Mouse (Mus musculus) lung, embryonic 16.5 days (tissue): ENCODE data around the gene Dnhd1. TPM values are rescaled to one million over a fixed set of nuclear protein-coding genes. Genes with fewer than 3 reads are reported as not detected.
A peak's percentile ranks its signal among the peaks of the same experiment; 100 is the strongest.
"Not testable (repeated sequence)": the region's sequence is repeated elsewhere in the genome, so short reads cannot be mapped to it uniquely, and the experiment has no call there.

Experiments
- ATAC-seq: fragments of 200-750 bp; cut with Nextera tagmentation; 2 replicates; pipeline ENCODE4 v1.8.0; 2017; ENCODE audit warnings: low read depth, mild to moderate bottlenecking, moderate library complexity
- H3K27ac ChIP-seq: fragments of 300-500 bp; sonication (generic); 2 replicates; pipeline ENCODE4 v1.5.1; 2014; ENCODE audit warnings: mild to moderate bottlenecking, control low read depth, low read length
- H3K27me3 ChIP-seq: fragments of 300-500 bp; sonication (generic); 2 replicates; pipeline ENCODE4 v1.6.1; 2014; ENCODE audit warnings: low read depth, low read length, mixed read lengths; ENCODE audit not compliant: control insufficient read depth, insufficient read depth
- H3K36me3 ChIP-seq: fragments of 300-500 bp; sonication (generic); 2 replicates; pipeline ENCODE4 v1.6.1; 2014; ENCODE audit warnings: low read length; ENCODE audit not compliant: control insufficient read depth, insufficient read depth
- H3K4me1 ChIP-seq: fragments of 300-500 bp; sonication (generic); replicated peaks from 2 replicates; pipeline ENCODE4 v1.6.1; 2014; ENCODE audit warnings: low read length, mixed read lengths; ENCODE audit not compliant: control insufficient read depth, insufficient read depth
- H3K4me2 ChIP-seq: fragments of 300-500 bp; sonication (generic); 2 replicates; pipeline ENCODE4 v1.6.1; 2014; ENCODE audit warnings: low read depth, low read length, control low read depth
- H3K4me3 ChIP-seq: fragments of 300-500 bp; sonication (generic); 2 replicates; pipeline ENCODE4 v1.5.1; 2014; ENCODE audit warnings: mild to moderate bottlenecking, low read length, control low read depth
- H3K9ac ChIP-seq: fragments of 300-500 bp; sonication (generic); 2 replicates; pipeline ENCODE4 v1.6.1; 2014; ENCODE audit warnings: low read length, control low read depth
- H3K9me3 ChIP-seq: fragments of 300-500 bp; sonication (generic); 2 replicates; pipeline ENCODE4 v1.6.1; 2016; ENCODE audit warnings: low read length; ENCODE audit not compliant: control insufficient read depth
- WGBS: fragments of 180-500 bp; shearing (Covaris S2); extraction: QIAGEN DNeasy Blood & Tissue Kit; methylation state at CpG from one replicate; pipeline ENCODE4 v1.1.7; 2014; 5-methylcytosine and 5-hydroxymethylcytosine counted together
- polyA plus RNA-seq: library from polyadenylated mRNA; unstranded; fragments of >200 nt; fragmentation: Nextera tagmentation; extraction: Ambion mirVana; gene quantifications from 2 replicates; pipeline ENCODE4 v1.2.1, GENCODE M21; 2015

Dnhd1 gene
- polyA plus RNA-seq, 1 experiment from 2014 or later, result 0.55 TPM

DNA sequence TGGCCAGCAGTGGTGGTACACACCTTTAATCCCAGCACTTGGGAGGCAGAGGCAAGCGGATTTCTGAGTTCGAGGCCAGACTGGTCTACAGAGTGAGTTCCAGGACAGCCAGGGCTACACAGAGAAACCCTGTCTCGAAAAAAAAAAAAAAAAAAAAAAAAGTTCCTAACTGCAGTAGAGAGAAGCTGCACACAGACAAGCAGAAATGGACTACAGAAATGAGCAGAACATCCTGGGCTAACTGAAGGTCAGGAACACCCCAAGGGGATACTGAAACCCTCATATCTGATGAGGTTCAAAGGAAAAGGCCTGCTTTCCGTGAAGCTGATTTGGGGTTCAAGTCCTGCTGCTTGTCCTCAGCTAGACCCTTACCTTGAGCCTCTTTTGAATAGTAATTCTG is 84.8 kb downstream of the Dnhd1 start:
- H3K9me3 ChIP-seq, ATAC-seq, H3K27me3 ChIP-seq: not testable (repeated sequence)
- peak overlapping the region; percentile 94 for H3K9ac ChIP-seq
- peak overlapping the region; percentile 95 for H3K27ac ChIP-seq
- H3K36me3 ChIP-seq, result peaks cover 30% of the 10 kb centered on the region
- H3K4me2 ChIP-seq, result peak overlapping the region; percentile 68
- H3K4me3 ChIP-seq, result peak overlapping the region; percentile 91
- H3K4me1 ChIP-seq, result peaks cover 30% of the 10 kb centered on the region
- WGBS, result 42% methylated on average over 3 of the region's 4 CpGs

DNA sequence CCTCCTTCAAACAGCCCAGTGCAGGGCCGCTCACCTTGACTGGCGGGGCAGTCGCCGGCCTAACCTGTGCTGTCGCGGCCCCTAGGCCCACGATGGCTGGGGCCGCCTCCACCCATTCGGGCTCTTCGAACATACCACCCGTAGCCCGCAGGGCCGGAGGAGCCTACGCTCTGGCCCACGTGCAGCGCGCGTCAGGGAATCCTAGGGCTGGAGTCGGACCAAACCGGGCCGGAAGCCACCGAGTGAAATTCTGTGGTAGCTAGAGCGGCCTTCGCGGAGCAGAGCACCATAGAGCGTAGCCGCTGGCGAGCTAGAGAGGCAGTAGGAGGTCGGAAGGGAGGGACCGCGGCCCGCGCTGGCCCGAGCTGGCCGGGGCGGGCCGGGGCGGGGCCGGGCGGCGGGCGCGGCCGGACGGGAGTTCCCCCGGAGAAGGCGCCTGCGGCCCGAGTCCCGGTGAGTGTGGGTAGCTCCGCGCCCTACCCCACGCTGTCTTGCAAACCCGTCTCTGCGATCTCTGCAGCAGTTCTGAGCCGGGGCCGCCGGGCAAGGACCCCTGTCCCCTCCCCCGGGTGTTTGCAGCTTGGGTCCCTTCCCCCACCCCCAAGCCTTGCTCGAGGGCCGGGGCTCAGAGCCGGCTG is 85.8 kb downstream of the Dnhd1 start, which contains the start of gene Ilk:
Gene Ilk (plus strand): TSS at position 329 of the 638 bp plus-strand sequence.
- Histone ChIP-seq H3K27me3 (no peaks in the 10 kb centered on the region), H3K9ac (peak within 1 kb of the TSS; percentile 94), H3K27ac (peak within 1 kb of the TSS; percentile 95), H3K36me3 (peaks cover 32% of the 10 kb centered on the region), H3K9me3 (no peaks in the 10 kb centered on the region), H3K4me3 (peak within 1 kb of the TSS; percentile 91), H3K4me1 (peaks cover 30% of the 10 kb centered on the region), H3K4me2 (peak within 1 kb of the TSS; percentile 78)
- ATAC-seq, result peak; percentile 96
- WGBS, result under 1% methylated on average over 48 of the region's 62 CpGs

DNA sequence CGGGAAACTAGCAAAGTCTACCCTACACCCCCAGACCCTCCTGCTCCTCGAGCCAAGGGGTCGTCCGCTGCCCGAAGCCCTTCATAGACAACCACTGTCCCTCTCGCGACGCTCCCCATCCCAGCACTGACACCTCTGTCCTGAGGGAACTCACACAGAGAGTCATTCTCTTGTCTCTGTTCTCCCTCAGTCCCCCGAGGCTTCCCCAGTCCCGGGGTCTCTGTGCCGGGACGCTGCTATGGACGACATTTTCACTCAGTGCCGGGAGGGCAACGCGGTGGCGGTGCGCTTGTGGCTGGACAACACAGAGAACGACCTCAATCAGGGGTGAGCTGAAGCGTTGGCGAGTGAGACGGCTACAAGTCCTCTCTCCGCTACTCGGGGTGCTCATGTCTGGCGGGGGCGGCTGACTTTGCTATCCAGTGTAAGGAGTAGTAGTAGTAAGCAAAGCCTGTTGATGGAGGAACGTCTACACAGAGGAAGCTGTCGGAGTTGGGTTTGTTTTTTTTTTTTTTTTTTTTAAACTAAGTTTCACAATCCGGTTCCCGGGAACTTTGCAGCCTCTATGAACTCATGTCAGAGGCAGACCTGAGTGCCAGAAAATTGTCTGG is 86.4 kb downstream of the Dnhd1 start, which contains the start of gene Rrp8:
Gene Rrp8 (minus strand): TSS at position 475 of the 611 bp plus-strand sequence.
- H3K9ac ChIP-seq, result peak within 1 kb of the TSS; percentile 94
- H3K27me3 ChIP-seq, result no peaks in the 10 kb centered on the region
- peaks cover 30% of the 10 kb centered on the region for H3K4me1 ChIP-seq
- peak within 1 kb of the TSS; percentile 91 for H3K4me3 ChIP-seq
- no peaks in the 10 kb centered on the region for H3K9me3 ChIP-seq
- peaks cover 33% of the 10 kb centered on the region for H3K36me3 ChIP-seq
- peak within 1 kb of the TSS; percentile 78 for H3K4me2 ChIP-seq
- ATAC-seq, result peak; percentile 6; the same call in 1 of the 2 replicates
- peak within 1 kb of the TSS; percentile 98 for H3K27ac ChIP-seq
- under 1% methylated on average over 30 of the region's 30 CpGs for WGBS

DNA sequence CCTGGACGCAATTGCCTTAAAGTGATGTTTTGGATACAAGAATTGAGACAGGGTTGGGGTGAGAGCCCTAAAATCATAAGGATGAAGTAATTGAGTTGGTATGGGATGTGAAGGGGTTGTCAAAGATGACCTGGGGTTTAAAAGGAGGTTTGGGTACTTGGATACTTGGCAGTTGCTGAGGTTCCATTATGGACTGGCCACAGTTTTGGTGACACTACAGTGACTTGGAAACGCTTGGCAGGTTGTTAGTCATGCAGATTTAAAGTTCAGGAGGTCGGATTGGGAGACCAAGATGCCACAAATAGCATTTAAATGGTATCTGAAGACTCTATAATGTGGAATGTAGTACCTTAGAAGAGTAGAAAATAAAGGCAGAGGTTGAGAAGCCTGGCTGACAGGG is 87.0 kb downstream of the Dnhd1 start:
- Histone ChIP-seq H3K4me1 (peaks cover 30% of the 10 kb centered on the region), H3K9me3 (no peaks in the 10 kb centered on the region), H3K27me3 (no peaks in the 10 kb centered on the region), H3K4me3 (peak overlapping the region; percentile 91), H3K27ac (peak overlapping the region; percentile 95), H3K36me3 (peaks cover 37% of the 10 kb centered on the region), H3K4me2 (peak overlapping the region; percentile 78), H3K9ac (peak overlapping the region; percentile 94)
- no peak for ATAC-seq
- 18% methylated on average over 3 of the region's 3 CpGs for WGBS

GRCm38 (mm10) chr7:105738286-105738685 is 87.7 kb downstream of the Dnhd1 start:
- 63% methylated on average over 2 of the region's 2 CpGs for WGBS
- peak overlapping the region; percentile 62 for H3K9ac ChIP-seq
- no peak for ATAC-seq

DNA sequence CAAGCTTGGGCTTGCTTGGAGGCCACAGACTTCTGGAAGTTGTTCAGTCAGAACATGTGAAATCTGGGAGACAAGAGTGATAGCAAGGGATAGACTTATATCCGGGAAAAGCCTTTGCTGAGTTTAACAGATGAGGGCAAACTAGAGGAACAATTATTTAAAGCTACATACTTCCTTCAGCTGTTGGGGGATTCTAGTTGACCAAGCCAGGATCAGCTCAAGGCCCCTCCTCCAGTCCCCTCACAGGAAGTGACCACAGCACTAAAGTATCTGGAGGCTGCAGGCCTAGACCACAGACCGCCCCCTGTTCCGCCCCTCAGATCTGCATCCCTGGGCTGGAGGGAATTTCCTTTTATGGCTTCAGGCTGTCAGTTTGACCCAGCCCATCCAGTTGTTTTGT is 88.3 kb downstream of the Dnhd1 start:
- H3K27me3 ChIP-seq, result no peaks in the 10 kb centered on the region
- H3K4me3 ChIP-seq, result peak overlapping the region; percentile 41
- H3K9me3 ChIP-seq, result no peaks in the 10 kb centered on the region
- peak; percentile 81 for ATAC-seq
- WGBS, result 13% methylated on average over 3 of the region's 3 CpGs
- H3K4me2 ChIP-seq, result peak overlapping the region; percentile 78
- peak overlapping the region; percentile 98 for H3K27ac ChIP-seq
- H3K4me1 ChIP-seq, result peaks cover 38% of the 10 kb centered on the region
- peak overlapping the region; percentile 62 for H3K9ac ChIP-seq
- H3K36me3 ChIP-seq, result peaks cover 27% of the 10 kb centered on the region

More at GRCm38 (mm10) chr7:105738286-105738685, 87.7 kb downstream of the Dnhd1 start:
- Histone ChIP-seq H3K27ac (peak overlapping the region; percentile 98), H3K4me3 (peak overlapping the region; percentile 41), H3K9me3 (no peaks in the 10 kb centered on the region), H3K4me2 (peak overlapping the region; percentile 78), H3K4me1 (peaks cover 35% of the 10 kb centered on the region), H3K27me3 (no peaks in the 10 kb centered on the region), H3K36me3 (peaks cover 34% of the 10 kb centered on the region)

GRCm38 (mm10) chr7:105740089-105740795 is 89.6 kb downstream of the Dnhd1 start:
- Histone ChIP-seq H3K9ac (no peak overlapping the region; the same call in 1 of the 2 replicates), H3K36me3 (peaks cover 21% of the 10 kb centered on the region; the same call in 1 of the 2 replicates), H3K4me1 (peaks cover 31% of the 10 kb centered on the region), H3K4me3 (no peak overlapping the region), H3K27me3 (no peaks in the 10 kb centered on the region), H3K9me3 (no peaks in the 10 kb centered on the region), H3K4me2 (no peak overlapping the region), H3K27ac (no peak overlapping the region; the same call in 1 of the 2 replicates)
- 82% methylated on average over 13 of the region's 13 CpGs for WGBS
- ATAC-seq, result no peak

GRCm38 (mm10) chr7:105740851-105741250 is 90.2 kb downstream of the Dnhd1 start:
- H3K36me3 ChIP-seq, result peaks cover 21% of the 10 kb centered on the region; the same call in 1 of the 2 replicates
- ATAC-seq, result no peak
- WGBS, result 72% methylated on average over 6 of the region's 6 CpGs

GRCm38 (mm10) chr7:105741978-105742377 is 91.4 kb downstream of the Dnhd1 start:
- no peak for ATAC-seq
- Histone ChIP-seq H3K36me3 (peaks cover 24% of the 10 kb centered on the region), H3K4me3 (no peak overlapping the region), H3K4me2 (no peak overlapping the region), H3K4me1 (peaks cover 27% of the 10 kb centered on the region), H3K9me3 (no peaks in the 10 kb centered on the region), H3K9ac (no peak overlapping the region), H3K27ac (no peak overlapping the region), H3K27me3 (no peaks in the 10 kb centered on the region)
- 83% methylated on average over 9 of the region's 9 CpGs for WGBS

More at GRCm38 (mm10) chr7:105740851-105741250, 90.2 kb downstream of the Dnhd1 start:
- Histone ChIP-seq H3K27me3 (no peaks in the 10 kb centered on the region), H3K4me3 (no peak overlapping the region), H3K4me1 (peaks cover 27% of the 10 kb centered on the region), H3K27ac (no peak overlapping the region), H3K9ac (no peak overlapping the region), H3K9me3 (no peaks in the 10 kb centered on the region), H3K4me2 (no peak overlapping the region)
